Mouse (Mus musculus): Measurements from ENCODE around the gene Vmn1r59.
"Not testable (repeated sequence)": the region's sequence is repeated elsewhere in the genome, so short reads cannot be mapped to it uniquely, and the experiment has no call there.

Vmn1r59 gene

GRCm38 (mm10) chr7:5456674-5457073 is at the start of gene Vmn1r59:
Gene Vmn1r59 (minus strand): TSS chr7:5456774.
- in situ Hi-C loops (cut with MboI, MseI), result no loop called here

DNA sequence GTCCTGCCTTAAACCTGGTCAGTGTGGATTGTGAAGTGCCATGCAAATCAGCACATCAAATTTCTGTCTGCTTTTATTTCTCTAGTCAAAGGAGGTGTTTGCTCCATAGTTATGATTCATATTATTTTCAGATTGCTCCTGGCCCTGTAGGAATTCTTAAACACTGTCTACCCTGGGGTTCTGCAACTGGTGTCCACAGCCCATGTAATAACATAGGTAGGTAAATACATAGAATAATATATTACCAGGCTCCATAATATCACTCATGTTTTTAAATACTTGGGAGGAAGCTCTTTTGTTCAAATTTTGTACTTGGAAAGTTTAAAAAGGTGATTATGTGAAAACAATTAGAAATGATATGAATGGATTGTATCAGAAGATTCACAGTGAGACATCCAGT is 37.3 kb upstream of the Vmn1r59 start, which contains the start of gene Vmn2r28:
Gene Vmn2r28 (minus strand): TSS at position 101 of the 400 bp plus-strand sequence.
- in situ Hi-C loops (cut with MboI, MseI), result not testable (repeated sequence)

- in situ Hi-C loops (cut with MboI, MseI), result not testable (repeated sequence)
These were observed 2.6 kb downstream of the Vmn1r59 start for GRCm38 (mm10) chr7:5454011-5454410.

DNA sequence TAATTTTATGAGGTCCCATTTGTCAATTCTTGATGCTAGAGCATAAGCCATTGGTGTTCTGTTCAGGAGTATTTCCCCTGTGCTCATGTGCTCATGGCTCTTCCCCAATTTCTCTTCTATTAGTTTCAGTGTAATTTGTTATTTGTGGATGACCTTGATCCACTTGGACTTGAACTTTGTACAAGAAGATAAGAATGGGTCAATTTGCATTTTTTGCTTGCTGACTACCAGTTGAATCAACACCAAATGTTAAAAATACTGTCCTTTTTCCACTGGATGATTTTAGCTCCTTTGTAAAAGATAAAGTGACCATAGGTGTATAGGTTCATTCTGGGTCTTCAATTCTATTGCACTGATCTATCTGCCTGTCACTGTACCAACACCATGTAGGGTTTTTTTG is 7.9 kb downstream of the Vmn1r59 start:
- in situ Hi-C loops (cut with MboI, MseI), result no loop called here

DNA sequence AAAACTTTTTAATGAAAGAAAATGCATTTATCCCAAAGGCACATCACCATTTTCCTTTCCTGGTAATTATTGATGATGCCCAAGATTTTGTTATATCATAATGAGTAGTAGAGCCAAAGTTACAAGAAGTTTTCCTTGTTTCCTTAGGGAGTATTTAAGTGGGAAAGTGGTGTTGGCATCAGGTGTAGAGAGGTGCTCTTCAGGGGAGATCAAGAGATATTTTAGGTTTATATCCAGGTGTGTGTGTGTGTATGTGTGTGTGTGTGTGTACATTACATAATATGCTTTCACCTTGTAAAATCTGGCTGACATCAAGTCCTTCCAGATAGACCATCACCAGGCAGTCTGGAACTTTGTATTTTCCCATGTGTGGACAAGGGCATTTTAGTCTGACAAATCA is 43.3 kb downstream of the Vmn1r59 start, which contains the start of gene Vmn1r58:
Gene Vmn1r58 (minus strand): TSS at position 101 of the 400 bp plus-strand sequence.
- in situ Hi-C loops (cut with MboI, MseI), result loop anchor here in 1 of 2 experiments (10.0 kb wide), 1 partner anchor 132 kb away; the partner anchor contains the start of gene Vmn1r60

DNA sequence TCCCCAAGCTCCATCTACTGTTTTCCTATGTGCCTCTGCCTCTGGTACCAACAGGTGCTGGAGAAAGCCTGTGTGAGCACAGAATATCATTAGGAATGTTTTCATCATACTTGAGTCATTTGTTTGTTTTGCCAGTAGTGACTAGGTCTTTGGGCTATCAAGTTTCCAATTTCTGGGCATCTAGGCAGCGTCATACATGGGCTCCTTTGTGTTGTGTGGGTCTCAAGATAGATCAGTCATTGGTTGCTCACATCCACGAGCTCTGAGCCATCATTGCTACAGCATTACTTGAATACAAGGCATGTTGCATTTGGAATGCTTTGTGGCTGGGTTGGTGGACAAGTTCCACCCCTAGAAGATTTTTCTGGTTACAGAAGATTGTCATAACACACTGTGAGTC is 50.4 kb downstream of the Vmn1r59 start:
- in situ Hi-C loops (cut with MboI, MseI), result no loop called here
